Mouse (Mus musculus): ENCODE results near the gene Tmem212.

DNA sequence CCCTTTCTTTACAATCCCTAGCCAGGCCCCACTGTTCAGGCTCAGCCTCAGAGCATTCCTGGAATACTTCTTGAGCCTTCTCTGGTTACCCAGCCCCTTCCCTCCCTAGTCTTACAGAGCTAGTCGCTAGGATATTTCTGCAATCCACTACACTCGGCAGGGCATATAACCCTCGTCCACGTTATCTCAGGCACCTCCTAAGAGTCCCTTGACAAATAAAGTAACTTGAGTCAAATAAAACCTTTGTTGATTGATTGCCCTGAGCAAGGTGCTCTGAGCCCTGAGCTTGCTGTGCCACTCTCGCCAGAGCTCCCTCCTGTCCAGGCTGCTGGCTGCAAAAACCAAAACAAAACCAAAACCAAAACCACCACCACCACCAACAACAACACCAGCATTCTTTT is 37.0 kb downstream of the Tmem212 start:
- TF ChIP-seq E2F4 (IDR thresholded peaks at IDR 0.05; ENCODE audit: insufficient read depth) = no peak
- TF ChIP-seq POLR2A (IDR thresholded peaks at IDR 0.05; ENCODE audit: insufficient read length, low read depth) = no peak
- no peak for TF ChIP-seq MAX (IDR thresholded peaks at IDR 0.05; ENCODE audit: low read depth)
- TF ChIP-seq POLR2AphosphoS2 (IDR thresholded peaks at IDR 0.05; ENCODE audit: insufficient read length, low read depth) = no peak
- no peak for TF ChIP-seq USF1 (IDR thresholded peaks at IDR 0.05; ENCODE audit: low read depth)

Measured in myocyte (in vitro differentiated cells).